Mouse (Mus musculus) hindbrain, postnatal 0 days (tissue): ENCODE measurements around the gene Fnbp1. TPM values are rescaled to one million over a fixed set of nuclear protein-coding genes. Genes with fewer than 3 reads are reported as not detected.

Experiments used
- ATAC-seq: fragments of 200-750 bp; cut with Nextera tagmentation; 2 replicates; pipeline ENCODE4 v1.8.0; 2017; ENCODE audit warnings: mild to moderate bottlenecking, moderate TSS enrichment, moderate library complexity
- DNase-seq: peaks from one replicate; pipeline ENCODE4 v3.0.0-alpha.2; 2015; ENCODE audit warnings: low spot score
- H3K27ac ChIP-seq: fragments of 300-500 bp; sonication (generic); 2 replicates; pipeline ENCODE4 v1.5.1; 2014; ENCODE audit warnings: mild to moderate bottlenecking
- H3K27me3 ChIP-seq: fragments of 300-500 bp; sonication (generic); 2 replicates; pipeline ENCODE4 v1.6.1; 2014; ENCODE audit warnings: low read length, mixed read lengths; ENCODE audit not compliant: insufficient read depth
- H3K36me3 ChIP-seq: fragments of 300-500 bp; sonication (generic); 2 replicates; pipeline ENCODE4 v1.6.1; 2014; ENCODE audit warnings: low read length, mixed read lengths; ENCODE audit not compliant: insufficient read depth
- H3K4me1 ChIP-seq: fragments of 300-500 bp; sonication (generic); 2 replicates; pipeline ENCODE4 v1.6.1; 2014; ENCODE audit warnings: antibody characterized with exemption, low read length, mixed read lengths; ENCODE audit not compliant: insufficient read depth
- H3K4me2 ChIP-seq: fragments of 300-500 bp; sonication (generic); 2 replicates; pipeline ENCODE4 v1.6.1; 2014; ENCODE audit warnings: low read depth, mild to moderate bottlenecking, low read length, moderate library complexity, mixed read lengths
- H3K4me3 ChIP-seq: fragments of 300-500 bp; sonication (generic); 2 replicates; pipeline ENCODE4 v1.5.1; 2014; ENCODE audit warnings: low read length
- H3K9ac ChIP-seq: fragments of 300-500 bp; sonication (generic); replicated peaks from 2 replicates; pipeline ENCODE4 v1.6.1; 2014; ENCODE audit warnings: mild to moderate bottlenecking, low read length, moderate library complexity, mixed read lengths
- H3K9me3 ChIP-seq: fragments of 300-500 bp; sonication (generic); 2 replicates; pipeline ENCODE4 v1.6.1; 2016; ENCODE audit warnings: low read length, mixed read lengths
- CTCF ChIP-seq: IDR thresholded peaks from 2 replicates; pipeline ENCODE4 v1.5.1; 2016; ENCODE audit warnings: antibody characterized with exemption, control low read depth, low read depth
- WGBS: fragments of 180-500 bp; shearing (Covaris S2); extraction: QIAGEN DNeasy Blood & Tissue Kit; methylation state at CpG from one replicate; pipeline ENCODE4 v1.1.7; 2014; 5-methylcytosine and 5-hydroxymethylcytosine counted together
- polyA plus RNA-seq: library from polyadenylated mRNA; unstranded; fragments of >200 nt; fragmentation: Nextera tagmentation; extraction: Ambion mirVana; gene quantifications from 2 replicates; pipeline ENCODE4 v1.2.1, GENCODE M21; 2015
- total RNA-seq: library from RNA; depleted of rRNA; stranded (reverse); fragments of >200 nt; gene quantifications from 2 replicates; pipeline ENCODE4 v1.2.3, GENCODE M21; 2014

The Fnbp1 gene
- total and polyA plus RNA-seq, 2 experiments from 2014 or later = 24.1 to 32.1 TPM

DNA sequence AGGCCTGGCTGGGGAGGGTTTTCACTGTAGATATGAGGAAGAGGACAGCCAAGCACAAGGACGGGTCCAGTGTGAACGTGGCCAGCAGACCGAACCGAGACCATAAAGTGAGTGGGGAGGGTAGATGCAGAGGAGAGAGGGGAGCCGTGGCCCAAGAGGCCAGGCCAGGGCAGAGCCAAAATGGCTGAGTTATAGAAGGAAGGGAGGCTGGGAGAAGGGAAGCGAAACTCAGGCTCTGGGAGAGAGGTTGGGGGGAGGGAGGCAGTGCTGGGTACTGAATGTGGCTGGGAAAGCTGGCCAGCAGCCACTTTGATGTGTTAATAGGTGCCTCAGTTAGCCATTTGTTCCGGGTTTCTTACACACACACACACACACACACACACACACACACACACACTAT lies 14.6 kb downstream of the Fnbp1 start:
- no peaks in the 10 kb centered on the region for H3K27me3 ChIP-seq
- no peak for DNase-seq
- H3K4me3 ChIP-seq = no peak overlapping the region
- no peak overlapping the region for H3K4me2 ChIP-seq
- no peak for ATAC-seq
- H3K9me3 ChIP-seq = no peaks in the 10 kb centered on the region
- H3K27ac ChIP-seq = no peak overlapping the region
- TF ChIP-seq CTCF = no peak
- no peaks in the 10 kb centered on the region for H3K36me3 ChIP-seq
- WGBS = 61% methylated on average over 7 of the region's 7 CpGs
- H3K9ac ChIP-seq = no peak overlapping the region
- peaks cover 10% of the 10 kb centered on the region; the same call in 1 of the 2 replicates for H3K4me1 ChIP-seq

DNA sequence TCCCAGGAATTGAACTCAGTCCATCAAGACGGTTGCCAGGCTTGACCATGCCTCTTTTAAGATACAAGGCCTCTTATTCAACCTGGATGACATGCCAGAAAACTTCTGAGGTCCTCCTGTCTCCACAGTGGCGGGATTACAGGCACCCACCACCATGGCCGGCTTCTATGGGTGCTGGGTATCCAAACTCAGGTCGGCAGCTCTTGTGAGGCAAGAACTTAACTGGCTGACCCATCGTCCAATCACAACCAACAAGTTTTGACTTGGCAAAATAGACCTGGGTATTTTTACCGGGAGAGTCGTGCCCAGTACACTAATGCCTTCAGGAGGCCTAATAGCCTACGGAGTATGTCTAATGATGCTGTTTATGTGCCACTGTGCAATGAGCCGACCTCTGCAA lies 15.8 kb downstream of the Fnbp1 start:
- Histone ChIP-seq H3K9ac (no peak overlapping the region), H3K27ac (no peak overlapping the region), H3K4me3 (no peak overlapping the region), H3K9me3 (no peaks in the 10 kb centered on the region), H3K4me2 (no peak overlapping the region), H3K36me3 (no peaks in the 10 kb centered on the region), H3K27me3 (no peaks in the 10 kb centered on the region), H3K4me1 (peaks cover 9% of the 10 kb centered on the region; the same call in 1 of the 2 replicates)
- DNase-seq (no peak), ATAC-seq (no peak)
- WGBS = 80% methylated on average over 9 of the region's 9 CpGs
- TF ChIP-seq CTCF = no peak

DNA sequence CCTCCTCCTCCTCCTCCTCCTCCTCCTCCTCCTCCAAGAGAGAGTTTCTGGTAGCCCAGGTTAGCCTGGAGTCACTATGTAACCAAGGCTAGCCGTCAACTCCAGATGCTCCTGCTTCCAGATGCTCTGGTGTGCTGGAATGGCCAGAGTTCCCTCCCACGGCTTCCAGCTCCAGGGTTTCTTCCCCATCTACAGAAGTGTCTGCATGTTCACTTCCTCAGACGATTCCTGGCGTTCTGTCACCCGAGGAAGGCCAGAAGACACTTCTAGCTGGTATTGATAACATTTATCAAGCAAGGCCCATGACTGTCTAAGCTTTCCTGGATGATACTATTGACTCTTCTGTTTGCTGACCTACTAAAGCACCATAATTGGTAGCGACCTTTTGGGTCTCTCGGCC lies 16.7 kb downstream of the Fnbp1 start:
- 85% methylated on average over 7 of the region's 7 CpGs for WGBS
- no peak for TF ChIP-seq CTCF
- no peak for ATAC-seq

DNA sequence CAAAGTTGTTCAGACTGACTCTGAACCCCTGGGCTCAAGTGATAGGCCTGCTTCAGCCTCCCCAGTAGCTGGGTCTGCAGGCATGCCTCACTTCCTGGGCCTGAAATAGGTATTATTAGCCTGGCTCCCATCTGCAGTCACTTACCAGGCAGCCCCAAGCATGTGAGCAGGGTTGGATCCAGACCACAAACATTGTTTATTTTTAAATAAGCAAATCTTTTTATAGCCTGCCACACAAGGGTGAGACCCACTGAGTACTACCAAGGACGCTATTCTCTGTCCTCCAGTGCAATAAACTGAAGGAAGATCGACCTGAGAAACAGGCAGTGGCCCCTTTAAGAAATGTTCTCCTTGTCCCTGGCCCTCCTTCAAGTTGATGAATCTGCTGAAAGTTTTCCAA lies 17.1 kb downstream of the Fnbp1 start:
- Histone ChIP-seq H3K27me3 (no peaks in the 10 kb centered on the region), H3K27ac (no peak overlapping the region), H3K4me1 (peaks cover 4% of the 10 kb centered on the region; the same call in 1 of the 2 replicates), H3K9me3 (no peaks in the 10 kb centered on the region), H3K4me2 (no peak overlapping the region), H3K9ac (no peak overlapping the region), H3K36me3 (no peaks in the 10 kb centered on the region), H3K4me3 (no peak overlapping the region)
- 74% methylated on average over 2 of the region's 2 CpGs for WGBS
- ATAC-seq = no peak
- TF ChIP-seq CTCF = no peak
- no peak for DNase-seq

More for the DNA sequence above, 16.7 kb downstream of the Fnbp1 start:
- Histone ChIP-seq H3K27me3 (no peaks in the 10 kb centered on the region), H3K4me2 (no peak overlapping the region), H3K9ac (no peak overlapping the region), H3K4me3 (no peak overlapping the region), H3K4me1 (peaks cover 7% of the 10 kb centered on the region; the same call in 1 of the 2 replicates), H3K27ac (no peak overlapping the region), H3K9me3 (no peaks in the 10 kb centered on the region), H3K36me3 (no peaks in the 10 kb centered on the region)
- DNase-seq = no peak

DNA sequence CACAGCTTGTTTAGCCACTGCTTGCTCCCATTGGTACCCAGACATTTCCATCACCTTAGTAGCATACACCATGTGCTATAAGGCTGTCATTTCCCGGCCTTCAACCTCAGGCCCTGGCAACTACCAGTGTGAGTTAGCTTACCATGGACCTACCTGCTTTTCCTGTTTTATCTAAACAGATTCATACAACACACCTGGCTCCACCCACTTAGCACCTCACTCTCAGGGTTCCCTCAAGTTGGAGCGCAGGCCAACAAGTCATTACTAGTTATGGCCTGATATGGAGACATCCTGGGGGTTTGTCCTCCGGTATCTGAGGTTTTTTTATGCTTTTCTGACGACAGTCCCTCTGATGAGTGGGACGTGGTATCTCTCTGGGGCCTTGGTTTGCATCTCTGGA lies 18.3 kb downstream of the Fnbp1 start:
- H3K36me3 ChIP-seq = no peaks in the 10 kb centered on the region
- no peak overlapping the region for H3K27ac ChIP-seq
- no peak overlapping the region for H3K4me2 ChIP-seq
- TF ChIP-seq CTCF = no peak
- peaks cover 4% of the 10 kb centered on the region; the same call in 1 of the 2 replicates for H3K4me1 ChIP-seq
- ATAC-seq (no peak), DNase-seq (no peak)
- WGBS = 89% methylated on average over 5 of the region's 5 CpGs
- no peak overlapping the region for H3K9ac ChIP-seq
- no peaks in the 10 kb centered on the region for H3K27me3 ChIP-seq
- H3K4me3 ChIP-seq = no peak overlapping the region
- no peaks in the 10 kb centered on the region for H3K9me3 ChIP-seq

DNA sequence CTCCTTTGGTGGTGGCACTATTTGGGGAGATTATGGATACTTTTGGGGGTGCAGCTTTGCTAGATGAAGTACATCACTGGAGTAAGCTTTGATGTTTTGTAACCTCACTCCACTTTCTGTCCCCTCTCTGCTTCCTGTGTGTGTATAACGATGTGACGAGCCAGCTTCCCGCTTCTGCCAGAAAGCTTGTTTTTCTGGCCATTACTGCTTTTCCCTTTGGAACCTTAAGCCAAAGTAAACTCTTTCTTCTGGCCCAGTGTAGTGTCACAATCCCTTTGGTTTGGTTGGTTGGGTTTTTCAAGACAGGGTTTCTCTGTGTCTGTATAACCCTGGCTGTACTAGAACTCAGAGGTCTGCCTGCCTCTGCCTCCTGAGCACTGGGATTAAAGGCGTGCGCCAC lies 19.0 kb downstream of the Fnbp1 start:
- H3K36me3 ChIP-seq = no peaks in the 10 kb centered on the region
- no peak overlapping the region for H3K4me3 ChIP-seq
- H3K27me3 ChIP-seq = no peaks in the 10 kb centered on the region
- H3K9ac ChIP-seq = no peak overlapping the region
- ATAC-seq = no peak
- no peak overlapping the region for H3K27ac ChIP-seq
- DNase-seq = no peak
- 79% methylated on average over 5 of the region's 5 CpGs for WGBS
- H3K4me2 ChIP-seq = no peak overlapping the region
- no peaks in the 10 kb centered on the region for H3K9me3 ChIP-seq
- TF ChIP-seq CTCF = no peak
- peaks cover 4% of the 10 kb centered on the region; the same call in 1 of the 2 replicates for H3K4me1 ChIP-seq

DNA sequence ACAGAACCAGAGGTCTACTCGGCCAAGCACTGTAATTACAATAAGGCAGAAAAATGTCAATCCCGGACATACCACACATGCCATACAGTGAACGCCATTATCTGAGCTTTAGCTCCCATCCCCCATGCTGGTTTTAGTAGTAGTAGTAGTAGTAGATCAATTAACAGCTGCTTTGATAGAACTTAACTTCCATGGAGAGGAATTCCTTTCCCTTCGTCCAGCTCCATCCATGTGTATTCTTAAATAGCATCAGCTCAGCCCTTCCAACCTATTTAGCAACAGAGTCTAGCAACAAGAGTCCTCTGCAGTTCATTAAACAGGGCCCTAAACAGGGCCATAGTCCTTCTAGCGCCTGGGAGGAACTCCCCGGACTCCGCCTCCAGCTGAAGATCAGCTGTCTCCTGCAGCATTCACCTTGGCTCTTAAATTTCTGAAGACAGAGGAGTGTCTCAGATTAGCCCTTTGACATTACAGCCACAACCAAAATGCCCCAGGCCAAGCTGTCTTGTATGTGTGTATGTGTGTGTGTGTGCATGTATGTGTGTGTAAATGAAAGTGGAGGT lies 20.6 kb downstream of the Fnbp1 start:
- no peak overlapping the region for H3K27ac ChIP-seq
- 82% methylated on average over 7 of the region's 7 CpGs for WGBS
- H3K27me3 ChIP-seq = no peaks in the 10 kb centered on the region
- H3K9me3 ChIP-seq = no peaks in the 10 kb centered on the region
- DNase-seq = no peak
- no peaks in the 10 kb centered on the region for H3K36me3 ChIP-seq
- no peak for ATAC-seq
- no peaks in the 10 kb centered on the region for H3K4me1 ChIP-seq
- no peak overlapping the region for H3K4me2 ChIP-seq
- H3K9ac ChIP-seq = no peak overlapping the region
- H3K4me3 ChIP-seq = no peak overlapping the region
- no peak for TF ChIP-seq CTCF
